Mouse (Mus musculus) heart, embryonic 11.5 days (tissue): ENCODE data around the gene Pla2g16. TPM values are rescaled to one million over a fixed set of nuclear protein-coding genes. Genes with fewer than 3 reads are reported as not detected.

Source experiments
- ATAC-seq: fragments of 200-750 bp; cut with Nextera tagmentation; replicated peaks from 2 replicates; pipeline ENCODE4 v1.8.0; 2017; ENCODE audit warnings: moderate library complexity; ENCODE audit not compliant: insufficient number of reproducible peaks, low FRiP score, low TSS enrichment
- H3K27ac ChIP-seq: fragments of 300-500 bp; sonication (generic); 2 replicates; pipeline ENCODE4 v1.5.1; 2014; ENCODE audit warnings: mild to moderate bottlenecking, low read depth, low read length
- H3K27me3 ChIP-seq: fragments of 300-500 bp; sonication (generic); 2 replicates; pipeline ENCODE4 v1.6.1; 2014; ENCODE audit warnings: mild to moderate bottlenecking, low read length, mixed read lengths; ENCODE audit not compliant: control insufficient read depth, insufficient read depth
- H3K36me3 ChIP-seq: fragments of 300-500 bp; sonication (generic); 2 replicates; pipeline ENCODE4 v1.6.1; 2014; ENCODE audit warnings: mild to moderate bottlenecking, low read length, moderate library complexity, mixed read lengths; ENCODE audit not compliant: control insufficient read depth, insufficient read depth
- H3K4me1 ChIP-seq: fragments of 300-500 bp; sonication (generic); 2 replicates; pipeline ENCODE4 v1.6.1; 2014; ENCODE audit warnings: low read length; ENCODE audit not compliant: control insufficient read depth, insufficient read depth
- H3K4me2 ChIP-seq: fragments of 300-500 bp; sonication (generic); 2 replicates; pipeline ENCODE4 v1.6.1; 2014; ENCODE audit warnings: mild to moderate bottlenecking, moderate library complexity
- H3K4me3 ChIP-seq: fragments of 300-500 bp; sonication (generic); 2 replicates; pipeline ENCODE4 v1.5.1; 2014; ENCODE audit warnings: low read depth, low read length
- H3K9ac ChIP-seq: fragments of 300-500 bp; sonication (generic); 2 replicates; pipeline ENCODE4 v1.6.1; 2014; ENCODE audit warnings: mild to moderate bottlenecking, low read depth, low read length, moderate library complexity
- H3K9me3 ChIP-seq: fragments of 300-500 bp; sonication (generic); replicated peaks from 2 replicates; pipeline ENCODE4 v1.6.1; 2016; ENCODE audit warnings: low read length; ENCODE audit not compliant: control insufficient read depth
- WGBS: fragments of 180-500 bp; shearing (Covaris S2); extraction: QIAGEN DNeasy Blood & Tissue Kit; methylation state at CpG from one replicate; pipeline ENCODE4 v1.1.7; 2014; ENCODE audit not compliant: insufficient replicate concordance; 5-methylcytosine and 5-hydroxymethylcytosine counted together
- polyA plus RNA-seq: library from polyadenylated mRNA; unstranded; fragments of >200 nt; fragmentation: Nextera tagmentation; extraction: Ambion mirVana; gene quantifications from 2 replicates; pipeline ENCODE4 v1.2.1, GENCODE M21; 2014

Pla2g16 gene
- polyA plus RNA-seq, 1 experiment from 2014 or later, result 42.5 TPM

DNA sequence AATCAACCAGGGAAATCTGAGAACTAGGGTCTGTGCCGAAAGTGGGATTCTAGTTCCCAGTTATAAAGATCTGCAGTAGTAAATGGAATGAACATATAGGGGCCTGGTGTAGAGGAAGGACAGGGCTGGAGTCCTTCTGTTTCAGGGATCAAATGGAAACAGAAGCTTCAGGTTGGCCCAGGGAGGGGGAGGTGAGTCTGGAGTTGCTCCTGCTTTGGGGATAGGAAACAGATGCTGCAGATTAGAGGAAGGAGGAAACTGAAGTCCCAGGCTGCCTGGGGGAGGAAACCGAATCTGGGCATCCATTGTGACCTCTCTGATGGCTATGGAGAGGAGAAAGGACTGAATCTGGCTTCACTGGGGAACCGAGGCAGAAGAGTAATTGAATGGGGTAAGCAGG, 11.1 kb downstream of the Pla2g16 start:
- ATAC-seq, result no peak
- H3K4me2 ChIP-seq, result no peak overlapping the region
- no peak overlapping the region for H3K27ac ChIP-seq
- H3K9me3 ChIP-seq, result no peaks in the 10 kb centered on the region
- no peak overlapping the region for H3K4me3 ChIP-seq
- no peaks in the 10 kb centered on the region; the same call in 1 of the 2 replicates for H3K4me1 ChIP-seq
- H3K36me3 ChIP-seq, result no peaks in the 10 kb centered on the region
- 44% methylated on average over 3 of the region's 3 CpGs for WGBS
- H3K27me3 ChIP-seq, result no peaks in the 10 kb centered on the region
- H3K9ac ChIP-seq, result no peak overlapping the region

DNA sequence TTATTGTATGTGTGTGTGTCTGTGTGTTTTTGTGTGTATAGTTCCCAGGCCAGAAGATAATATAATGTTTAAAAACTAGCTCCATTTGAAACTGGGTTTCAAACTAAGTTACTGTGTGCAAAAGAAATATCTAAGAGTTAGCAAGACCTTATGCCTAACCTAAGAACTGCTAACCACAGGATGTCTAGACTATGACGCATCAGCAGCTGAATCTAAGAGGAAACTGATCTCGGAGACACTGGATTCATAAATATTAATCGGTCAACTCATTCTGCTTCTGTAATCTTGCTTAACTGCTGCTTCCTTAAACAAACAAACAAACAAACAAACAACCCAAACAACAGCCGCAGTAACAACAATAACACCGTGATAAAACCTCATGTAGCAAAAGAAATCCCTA, 12.4 kb downstream of the Pla2g16 start:
- H3K36me3 ChIP-seq, result no peaks in the 10 kb centered on the region
- no peak overlapping the region for H3K4me2 ChIP-seq
- H3K27me3 ChIP-seq, result no peaks in the 10 kb centered on the region
- no peak overlapping the region for H3K27ac ChIP-seq
- ATAC-seq, result no peak
- WGBS, result 87% methylated on average over 5 of the region's 5 CpGs
- no peaks in the 10 kb centered on the region for H3K9me3 ChIP-seq
- no peak overlapping the region for H3K9ac ChIP-seq
- no peak overlapping the region for H3K4me3 ChIP-seq
- H3K4me1 ChIP-seq, result no peaks in the 10 kb centered on the region; the same call in 1 of the 2 replicates

DNA sequence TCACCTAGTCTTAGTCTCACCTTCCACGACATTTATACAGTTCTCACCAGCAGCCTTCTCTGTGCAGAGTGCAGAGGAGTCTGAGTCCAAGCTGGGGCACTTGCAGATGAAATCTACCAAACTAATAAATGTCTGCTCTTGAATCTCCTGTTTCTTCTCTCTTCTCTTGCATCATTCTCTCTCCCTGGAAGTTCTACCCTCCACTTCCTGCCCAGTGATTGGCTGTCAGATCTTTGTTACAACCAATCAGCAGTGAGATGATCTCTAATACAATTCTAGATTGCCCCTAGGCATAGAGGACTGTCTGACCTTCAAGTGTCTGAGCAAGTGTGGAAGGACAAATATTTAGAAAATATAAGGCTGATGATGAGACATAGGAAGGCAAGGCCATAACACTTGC, 18.9 kb downstream of the Pla2g16 start:
- peaks cover 11% of the 10 kb centered on the region; the same call in 1 of the 2 replicates for H3K36me3 ChIP-seq
- no peak for ATAC-seq
- no peaks in the 10 kb centered on the region for H3K4me1 ChIP-seq
- no peak overlapping the region for H3K9ac ChIP-seq
- H3K9me3 ChIP-seq, result no peaks in the 10 kb centered on the region
- no peak overlapping the region for H3K27ac ChIP-seq
- no peaks in the 10 kb centered on the region for H3K27me3 ChIP-seq
- H3K4me3 ChIP-seq, result no peak overlapping the region
- H3K4me2 ChIP-seq, result no peak overlapping the region
- WGBS, result 79% methylated on average over 1 of the region's 1 CpGs

DNA sequence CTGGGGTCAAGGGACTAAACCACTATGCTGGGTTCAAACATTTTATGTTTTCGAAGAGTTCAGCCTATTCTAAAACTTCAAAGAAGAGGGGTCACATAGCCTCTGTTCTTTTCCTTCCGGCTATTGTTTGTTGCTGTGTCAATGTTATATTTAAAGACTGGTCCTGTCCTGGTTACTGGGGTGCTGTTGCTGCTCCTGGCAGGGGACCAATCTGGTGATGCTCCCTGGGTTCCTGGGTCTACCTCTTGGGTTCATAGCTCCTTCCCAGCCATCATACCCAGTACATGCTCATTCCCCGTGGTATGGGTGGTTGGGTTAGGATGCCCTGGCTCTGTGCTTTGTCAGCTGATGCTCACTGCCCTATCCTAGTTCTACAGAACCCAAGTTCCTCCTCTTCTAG, 20.5 kb downstream of the Pla2g16 start:
- Histone ChIP-seq H3K4me2 (no peak overlapping the region), H3K27me3 (no peaks in the 10 kb centered on the region), H3K9ac (no peak overlapping the region), H3K4me1 (peaks cover under 1% of the 10 kb centered on the region), H3K36me3 (peaks cover 11% of the 10 kb centered on the region; the same call in 1 of the 2 replicates), H3K9me3 (no peaks in the 10 kb centered on the region), H3K27ac (no peak overlapping the region), H3K4me3 (no peak overlapping the region)
- ATAC-seq, result no peak
- WGBS, result 77% methylated on average over 3 of the region's 3 CpGs

DNA sequence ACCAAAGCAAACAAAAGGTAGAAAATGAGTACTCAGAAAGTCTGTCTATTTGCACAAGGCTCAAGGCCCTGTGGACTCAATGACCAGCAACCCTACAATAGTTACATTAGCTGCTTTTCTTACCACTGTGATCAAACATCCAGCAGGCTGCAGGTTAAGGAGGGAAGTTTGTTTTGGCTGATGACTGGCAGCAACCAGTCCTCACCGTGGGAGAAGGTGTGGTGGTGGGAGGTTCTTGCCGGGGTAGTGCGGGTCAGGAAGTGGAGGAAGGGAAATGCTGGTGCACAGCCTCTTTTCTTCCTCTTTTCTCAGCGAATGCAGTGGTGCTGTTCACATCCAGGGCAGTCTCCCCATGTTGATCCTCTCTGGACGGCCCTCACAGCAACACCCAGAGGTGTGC, 23.8 kb downstream of the Pla2g16 start:
- Histone ChIP-seq H3K27me3 (no peaks in the 10 kb centered on the region), H3K27ac (0 out of 2 replicates have a peak overlapping the region, but pooled peaks have one; percentile 5), H3K4me1 (peaks cover 10% of the 10 kb centered on the region), H3K9me3 (no peaks in the 10 kb centered on the region), H3K4me2 (no peak overlapping the region), H3K36me3 (peaks cover 11% of the 10 kb centered on the region; the same call in 1 of the 2 replicates), H3K9ac (no peak overlapping the region), H3K4me3 (no peak overlapping the region)
- ATAC-seq, result no peak
- WGBS, result 44% methylated on average over 5 of the region's 5 CpGs

DNA sequence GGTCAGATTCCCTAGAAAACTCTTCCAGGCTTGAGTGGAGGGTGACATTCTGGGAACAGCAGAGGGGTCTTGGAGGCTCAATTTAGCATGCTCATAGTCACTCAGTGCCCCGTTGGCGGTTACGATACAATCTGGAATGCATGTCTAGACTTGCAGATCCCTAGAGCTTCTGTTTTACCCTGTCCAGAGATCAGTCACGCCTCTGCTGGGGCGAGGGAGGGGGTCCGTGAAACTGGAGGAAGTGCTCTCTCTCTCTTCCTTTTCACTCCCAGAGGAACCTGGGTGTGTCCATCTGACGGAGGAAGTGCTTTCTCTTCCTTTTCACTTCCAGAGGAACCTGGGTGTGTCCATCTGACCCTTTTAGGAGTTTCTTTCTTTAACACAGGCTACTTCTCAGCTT, 25.8 kb downstream of the Pla2g16 start:
- peak overlapping the region; percentile 50; the same call in 1 of the 2 replicates for H3K27ac ChIP-seq
- 40% methylated on average over 7 of the region's 7 CpGs for WGBS
- no peaks in the 10 kb centered on the region for H3K27me3 ChIP-seq
- peaks cover 10% of the 10 kb centered on the region for H3K4me1 ChIP-seq
- no peak; the same call in 1 of the 2 replicates for ATAC-seq
- H3K4me2 ChIP-seq, result no peak overlapping the region
- no peak overlapping the region for H3K9ac ChIP-seq
- no peak overlapping the region for H3K4me3 ChIP-seq
- H3K9me3 ChIP-seq, result no peaks in the 10 kb centered on the region
- H3K36me3 ChIP-seq, result peaks cover 16% of the 10 kb centered on the region

DNA sequence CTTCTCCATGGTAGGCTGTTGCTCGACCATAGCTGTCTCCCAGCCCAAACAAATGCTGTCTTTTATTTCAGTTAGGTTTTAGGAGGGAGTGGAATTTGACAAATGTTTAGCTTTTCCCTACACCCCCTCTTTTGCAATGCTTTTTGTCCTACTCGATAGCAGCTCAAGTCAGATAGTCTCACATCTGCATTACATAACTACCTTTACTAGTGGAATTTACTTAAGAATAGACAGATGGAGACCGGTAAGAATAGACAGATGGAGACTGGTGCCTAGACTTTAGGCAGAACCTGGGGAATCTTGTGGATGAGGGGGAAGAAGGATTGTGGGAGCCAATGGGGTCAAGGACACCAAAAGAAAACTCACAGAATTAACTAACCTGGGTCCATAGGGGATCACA, 26.3 kb downstream of the Pla2g16 start:
- ATAC-seq, result no peak
- no peak overlapping the region for H3K27ac ChIP-seq
- no peak overlapping the region for H3K4me3 ChIP-seq
- no peak overlapping the region for H3K9ac ChIP-seq
- H3K9me3 ChIP-seq, result no peaks in the 10 kb centered on the region
- peaks cover 17% of the 10 kb centered on the region for H3K36me3 ChIP-seq
- H3K4me2 ChIP-seq, result no peak overlapping the region
- H3K4me1 ChIP-seq, result peaks cover 10% of the 10 kb centered on the region
- WGBS, result 74% methylated on average over 3 of the region's 3 CpGs
- H3K27me3 ChIP-seq, result no peaks in the 10 kb centered on the region

DNA sequence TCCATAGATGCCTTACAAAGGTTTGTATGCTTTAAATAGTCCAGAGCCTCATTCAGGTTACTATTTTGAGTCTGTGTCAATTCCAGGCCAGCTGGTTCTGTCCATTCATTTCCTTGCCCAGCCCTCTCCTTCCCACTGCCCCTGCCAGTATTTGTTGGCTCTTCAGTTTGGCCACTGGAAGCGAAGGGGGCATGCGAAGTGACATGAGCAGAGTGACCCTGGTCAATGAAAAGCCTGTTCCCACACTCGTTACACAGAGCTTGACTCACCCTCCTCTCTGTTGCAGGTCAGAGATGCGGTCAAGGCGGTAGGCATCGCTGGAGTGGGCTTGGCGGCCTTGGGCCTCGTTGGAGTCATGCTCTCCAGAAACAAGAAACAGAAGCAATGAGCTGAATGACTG, 28.0 kb downstream of the Pla2g16 start:
- Histone ChIP-seq H3K27ac (no peak overlapping the region; the same call in 1 of the 2 replicates), H3K4me2 (no peak overlapping the region), H3K9me3 (no peaks in the 10 kb centered on the region), H3K36me3 (peaks cover 10% of the 10 kb centered on the region), H3K4me3 (no peak overlapping the region), H3K4me1 (peaks cover 10% of the 10 kb centered on the region), H3K27me3 (no peaks in the 10 kb centered on the region), H3K9ac (no peak overlapping the region)
- no peak for ATAC-seq
- 83% methylated on average over 8 of the region's 8 CpGs for WGBS

DNA sequence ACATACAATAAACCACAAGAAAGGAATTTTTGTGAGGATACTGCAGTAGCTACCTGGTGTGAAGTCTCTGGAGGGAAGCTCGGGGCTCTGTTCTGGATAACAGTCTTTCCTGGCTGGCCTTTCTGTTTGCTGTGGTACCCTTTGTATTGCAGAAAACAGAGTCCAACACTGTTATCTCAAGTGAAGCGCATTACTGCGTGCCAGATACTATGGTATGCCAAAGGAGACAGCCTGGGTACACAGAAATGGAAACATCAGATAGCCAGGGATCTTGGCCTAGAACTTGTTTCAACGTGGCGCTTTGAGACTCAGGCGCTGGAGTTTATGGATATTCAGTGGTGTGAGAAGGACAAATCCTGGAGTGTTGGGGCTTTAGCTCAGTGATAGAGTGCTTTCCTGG, 28.5 kb downstream of the Pla2g16 start:
- no peak overlapping the region for H3K4me2 ChIP-seq
- peaks cover 10% of the 10 kb centered on the region for H3K4me1 ChIP-seq
- ATAC-seq, result no peak
- no peak overlapping the region for H3K9ac ChIP-seq
- no peak overlapping the region for H3K4me3 ChIP-seq
- no peak overlapping the region; the same call in 1 of the 2 replicates for H3K27ac ChIP-seq
- WGBS, result 78% methylated on average over 6 of the region's 6 CpGs
- H3K27me3 ChIP-seq, result no peaks in the 10 kb centered on the region
- H3K36me3 ChIP-seq, result peaks cover 10% of the 10 kb centered on the region
- H3K9me3 ChIP-seq, result no peaks in the 10 kb centered on the region
